Mouse (Mus musculus): ENCODE measurements around the gene Oas1h. TPM values are rescaled to one million over a fixed set of nuclear protein-coding genes. Genes with fewer than 3 reads are reported as not detected.
"Not testable (repeated sequence)": the region's sequence is repeated elsewhere in the genome, so short reads cannot be mapped to it uniquely, and the experiment has no call there.

The Oas1h gene
- polyA plus RNA-seq, 1 experiment from 2014 or later, result not detected

- H3K9ac ChIP-seq (ENCODE audit: low read length), result no peak overlapping the region
- no peak overlapping the region for H3K4me2 ChIP-seq (ENCODE audit: low read depth, low read length)
- ATAC-seq (ENCODE audit: low read depth), result no peak
- no peak overlapping the region for H3K4me3 ChIP-seq (ENCODE audit: low read length)
- H3K9me3 ChIP-seq (ENCODE audit: control insufficient read depth, low read length), result no peaks in the 10 kb centered on the region
- H3K27ac ChIP-seq (ENCODE audit: low read length), result no peak overlapping the region
- no peaks in the 10 kb centered on the region for H3K4me1 ChIP-seq (replicated peaks; ENCODE audit: control insufficient read depth, insufficient read depth, low read length)
- 39% methylated on average over 7 of the region's 7 CpGs for WGBS
- H3K36me3 ChIP-seq (ENCODE audit: control insufficient read depth, insufficient read depth, low read length), result no peaks in the 10 kb centered on the region
- no peaks in the 10 kb centered on the region for H3K27me3 ChIP-seq (ENCODE audit: control insufficient read depth, insufficient read depth, low read depth, low read length)
Measured at GRCm38 (mm10) chr5:120908196-120908920, 47.1 kb downstream of the Oas1h start.

- not testable (repeated sequence) for H3K9ac ChIP-seq (ENCODE audit: low read length); H3K4me2 ChIP-seq (ENCODE audit: low read depth, low read length); H3K4me3 ChIP-seq (ENCODE audit: low read length); H3K27me3 ChIP-seq (ENCODE audit: control insufficient read depth, insufficient read depth, low read depth, low read length); ATAC-seq (ENCODE audit: low read depth); H3K9me3 ChIP-seq (ENCODE audit: control insufficient read depth, low read length); H3K27ac ChIP-seq (ENCODE audit: low read length); H3K4me1 ChIP-seq (replicated peaks; ENCODE audit: control insufficient read depth, insufficient read depth, low read length); H3K36me3 ChIP-seq (ENCODE audit: control insufficient read depth, insufficient read depth, low read length)
- WGBS, result 39% methylated on average over 8 of the region's 8 CpGs
Measured at GRCm38 (mm10) chr5:120914204-120914603, 53.0 kb downstream of the Oas1h start, which contains the start of gene Oas1d. Gene Oas1d (plus strand): TSS chr5:120914536.

- H3K9me3 ChIP-seq (ENCODE audit: control insufficient read depth, low read length); H3K27me3 ChIP-seq (ENCODE audit: control insufficient read depth, insufficient read depth, low read depth, low read length); H3K4me2 ChIP-seq (ENCODE audit: low read depth, low read length); ATAC-seq (ENCODE audit: low read depth); H3K36me3 ChIP-seq (ENCODE audit: control insufficient read depth, insufficient read depth, low read length); H3K4me3 ChIP-seq (ENCODE audit: low read length); H3K27ac ChIP-seq (ENCODE audit: low read length); H3K9ac ChIP-seq (ENCODE audit: low read length); H3K4me1 ChIP-seq (replicated peaks; ENCODE audit: control insufficient read depth, insufficient read depth, low read length): not testable (repeated sequence)
- WGBS, result 48% methylated on average over 2 of the region's 2 CpGs
Measured at GRCm38 (mm10) chr5:120919156-120919935, 58.1 kb downstream of the Oas1h start.

DNA sequence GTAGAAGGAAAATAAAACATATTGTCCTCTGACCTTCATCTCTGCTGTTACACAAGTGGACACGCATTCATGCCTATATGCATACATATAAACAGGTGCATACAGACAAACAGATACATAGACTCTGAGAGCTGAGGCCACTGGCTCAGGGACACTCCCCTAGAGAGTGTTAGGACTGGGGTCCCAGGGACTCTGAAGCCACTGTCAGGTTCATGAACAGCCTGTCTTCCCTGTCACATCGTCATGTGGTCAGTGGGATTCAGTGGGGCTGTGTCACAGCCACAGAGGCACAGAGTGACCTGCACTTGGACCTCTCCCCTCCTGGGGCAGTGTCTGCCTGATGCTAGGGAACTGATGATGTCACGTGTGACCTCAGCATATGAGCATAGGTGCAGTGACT is 59.1 kb downstream of the Oas1h start:
- no peaks in the 10 kb centered on the region for H3K27me3 ChIP-seq (ENCODE audit: control insufficient read depth, insufficient read depth, low read depth, low read length)
- H3K4me3 ChIP-seq (ENCODE audit: low read length), result no peak overlapping the region
- no peaks in the 10 kb centered on the region for H3K36me3 ChIP-seq (ENCODE audit: control insufficient read depth, insufficient read depth, low read length)
- H3K4me2 ChIP-seq (ENCODE audit: low read depth, low read length), result no peak overlapping the region
- WGBS, result 71% methylated on average over 3 of the region's 3 CpGs
- no peak overlapping the region for H3K9ac ChIP-seq (ENCODE audit: low read length)
- no peaks in the 10 kb centered on the region for H3K4me1 ChIP-seq (replicated peaks; ENCODE audit: control insufficient read depth, insufficient read depth, low read length)
- H3K27ac ChIP-seq (ENCODE audit: low read length), result no peak overlapping the region
- no peak for ATAC-seq (ENCODE audit: low read depth)
- H3K9me3 ChIP-seq (ENCODE audit: control insufficient read depth, low read length), result no peaks in the 10 kb centered on the region

Small RNA genes lying within 50 kb of the gene (microRNA-seq; reads per million reads assigned to microRNA genes)
- gene Gm22907, result not detected

Other genes starting within 250 kb of the Oas1h start
- gene Rita1, start 248.8 kb upstream of the Oas1h start, polyA plus RNA-seq (2015; fragmentation: Nextera tagmentation; extraction: Ambion mirVana), result 13.8 and 14.0 TPM in 2 replicates
- gene Ddx54, start 248.7 kb upstream of the Oas1h start, polyA plus RNA-seq (2015; fragmentation: Nextera tagmentation; extraction: Ambion mirVana), result 36.8 and 37.8 TPM in 2 replicates
- gene Cfap73, start 227.2 kb upstream of the Oas1h start, polyA plus RNA-seq (2015; fragmentation: Nextera tagmentation; extraction: Ambion mirVana), result 0.94 and 1.5 TPM in 2 replicates
- gene Rasal1, start 212.6 kb upstream of the Oas1h start, polyA plus RNA-seq (2015; fragmentation: Nextera tagmentation; extraction: Ambion mirVana), result 0.18 and 0.44 TPM in 2 replicates
- gene Dtx1, start 149.5 kb upstream of the Oas1h start, polyA plus RNA-seq (2015; fragmentation: Nextera tagmentation; extraction: Ambion mirVana), result 2.4 and 3.2 TPM in 2 replicates
- 0.23 and 0.29 TPM in 2 replicates for gene Oas2, start 111.6 kb upstream of the Oas1h start, polyA plus RNA-seq (2015; fragmentation: Nextera tagmentation; extraction: Ambion mirVana)
- gene Oas3, start 83.8 kb upstream of the Oas1h start, polyA plus RNA-seq (2015; fragmentation: Nextera tagmentation; extraction: Ambion mirVana), result 0.10 and 0.11 TPM in 2 replicates
- gene Oas1e, start 65.9 kb upstream of the Oas1h start, polyA plus RNA-seq (2015; fragmentation: Nextera tagmentation; extraction: Ambion mirVana), result not detected in 2 replicates
- 0.69 and 1.1 TPM in 2 replicates for gene Oas1c, start 48.9 kb upstream of the Oas1h start, polyA plus RNA-seq (2015; fragmentation: Nextera tagmentation; extraction: Ambion mirVana)
- gene Oas1f, start 14.1 kb upstream of the Oas1h start, polyA plus RNA-seq (2015; fragmentation: Nextera tagmentation; extraction: Ambion mirVana), result not detected in 2 replicates
- gene Oas1g, start 26.2 kb downstream of the Oas1h start, polyA plus RNA-seq (2015; fragmentation: Nextera tagmentation; extraction: Ambion mirVana), result 0.20 and 0.21 TPM in 2 replicates
- gene Oas1a, start 46.1 kb downstream of the Oas1h start, polyA plus RNA-seq (2015; fragmentation: Nextera tagmentation; extraction: Ambion mirVana), result 1.0 and 1.5 TPM in 2 replicates
- gene Oas1d, start 53.1 kb downstream of the Oas1h start, polyA plus RNA-seq (2015; fragmentation: Nextera tagmentation; extraction: Ambion mirVana), result not detected in 2 replicates
- 0.06 and 0.10 TPM in 2 replicates for gene Rph3a, start 148.7 kb downstream of the Oas1h start, polyA plus RNA-seq (2015; fragmentation: Nextera tagmentation; extraction: Ambion mirVana)

All from lung, embryonic 16.5 days (tissue).